Mouse (Mus musculus): Measurements from ENCODE around the gene Rsu1.
"Not testable (repeated sequence)": the region's sequence is repeated elsewhere in the genome, so short reads cannot be mapped to it uniquely, and the experiment has no call there.

The Rsu1 gene

GRCm38 (mm10) chr2:13224546-13224945, 46.7 kb downstream of the Rsu1 start:
- DNase-seq (ENCODE audit: low spot score), result no peak

- DNase-seq (ENCODE audit: low spot score), result no peak
Observed at GRCm38 (mm10) chr2:13223451-13223850, 47.8 kb downstream of the Rsu1 start.

- DNase-seq (ENCODE audit: low spot score), result no peak
Observed at GRCm38 (mm10) chr2:13220141-13220540, 51.1 kb downstream of the Rsu1 start.

GRCm38 (mm10) chr2:13218112-13218511, 53.1 kb downstream of the Rsu1 start:
- no peak for DNase-seq (ENCODE audit: low spot score)

- DNase-seq (ENCODE audit: low spot score), result no peak
Observed at GRCm38 (mm10) chr2:13206825-13207224, 64.4 kb downstream of the Rsu1 start.

- no peak for DNase-seq (ENCODE audit: low spot score)
Observed at GRCm38 (mm10) chr2:13206367-13206766, 64.8 kb downstream of the Rsu1 start.

- DNase-seq (ENCODE audit: low spot score), result no peak
Observed at GRCm38 (mm10) chr2:13202805-13203475, 68.3 kb downstream of the Rsu1 start.

- no peak for DNase-seq (ENCODE audit: low spot score)
Observed at GRCm38 (mm10) chr2:13199713-13200112, 71.5 kb downstream of the Rsu1 start.

- no peak for DNase-seq (ENCODE audit: low spot score)
Observed at GRCm38 (mm10) chr2:13199033-13199432, 72.2 kb downstream of the Rsu1 start.

- no peak for DNase-seq (ENCODE audit: low spot score)
Observed at GRCm38 (mm10) chr2:13195540-13195939, 75.7 kb downstream of the Rsu1 start.

GRCm38 (mm10) chr2:13192157-13192556, 79.1 kb downstream of the Rsu1 start:
- DNase-seq (ENCODE audit: low spot score), result no peak

- no peak for DNase-seq (ENCODE audit: low spot score)
Observed at GRCm38 (mm10) chr2:13190767-13191166, 80.4 kb downstream of the Rsu1 start.

GRCm38 (mm10) chr2:13188831-13189495, 82.3 kb downstream of the Rsu1 start:
- peak; percentile 35 for DNase-seq (ENCODE audit: low spot score)

GRCm38 (mm10) chr2:13183124-13183523, 88.1 kb downstream of the Rsu1 start:
- DNase-seq (ENCODE audit: low spot score), result no peak

- DNase-seq (ENCODE audit: low spot score), result not testable (repeated sequence)
Observed at GRCm38 (mm10) chr2:13181899-13182298, 89.3 kb downstream of the Rsu1 start.

- peak; percentile 71 for DNase-seq (ENCODE audit: low spot score)
Observed at GRCm38 (mm10) chr2:13177698-13178395, 93.4 kb downstream of the Rsu1 start.

GRCm38 (mm10) chr2:13176304-13176620, 95.0 kb downstream of the Rsu1 start:
- DNase-seq (ENCODE audit: low spot score), result no peak

GRCm38 (mm10) chr2:13175536-13176303, 95.5 kb downstream of the Rsu1 start:
- DNase-seq (ENCODE audit: low spot score), result peak; percentile 19

- DNase-seq (ENCODE audit: low spot score), result no peak
Observed at GRCm38 (mm10) chr2:13174461-13174860, 96.8 kb downstream of the Rsu1 start.

- DNase-seq (ENCODE audit: low spot score), result no peak
Observed at GRCm38 (mm10) chr2:13170651-13171050, 100.6 kb downstream of the Rsu1 start.

GRCm38 (mm10) chr2:13169962-13170361, 101.3 kb downstream of the Rsu1 start:
- no peak for DNase-seq (ENCODE audit: low spot score)

GRCm38 (mm10) chr2:13169158-13169890, 101.9 kb downstream of the Rsu1 start:
- DNase-seq (ENCODE audit: low spot score), result no peak

Data from layer of hippocampus, adult 11-12 months (tissue).